Mouse (Mus musculus): ENCODE measurements at regions not wholly inside any gene's neighbourhood (a gene's known extent, or its start where the extent isn't known, plus 50 kb on each side); places are given as distances from the start of the nearest gene placed in this dataset.

DNA sequence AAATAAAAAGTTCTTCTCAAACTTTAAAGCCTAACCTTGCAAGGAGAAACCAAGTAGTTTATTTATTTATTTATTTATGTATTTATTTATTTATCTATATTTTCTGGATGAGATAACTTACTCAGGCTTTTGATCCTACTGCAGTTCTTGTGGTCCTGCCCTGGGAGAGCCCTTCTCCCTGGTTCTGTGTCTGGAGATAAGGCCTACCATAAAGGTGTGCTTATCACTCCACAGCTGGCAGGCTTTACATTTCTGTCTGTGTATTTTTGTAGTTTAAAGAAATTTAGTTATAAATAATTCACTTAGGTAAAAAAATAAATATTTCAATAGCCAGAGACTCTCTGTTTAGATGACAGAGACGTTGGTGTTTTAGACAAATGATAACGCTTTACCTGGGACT, 224.5 kb upstream of the Itga1 start:
- TF ChIP-seq POLR2A (IDR thresholded peaks at IDR 0.05; ENCODE audit: low read depth, low read length) (no peak), CTCF (IDR thresholded peaks at IDR 0.05; ENCODE audit: extremely low read depth, insufficient read length, insufficient replicate concordance, low read depth, low read length) (no peak)
